Mouse (Mus musculus) CH12.LX (cell line): ENCODE data around the gene Lamtor3. TPM values are rescaled to one million over a fixed set of nuclear protein-coding genes. Genes with fewer than 3 reads are reported as not detected.

Experiments used
- DNase-seq: peaks from one replicate; pipeline ENCODE4 v3.0.0-alpha.2; 2013; ENCODE audit errors: extremely low read depth
- H3K27ac ChIP-seq: 2 replicates; pipeline ENCODE4 v1.5.1; 2012; ENCODE audit warnings: low read depth, mild to moderate bottlenecking, control low read depth, moderate library complexity; ENCODE audit not compliant: insufficient read depth
- H3K27me3 ChIP-seq: replicated peaks from 2 replicates; pipeline ENCODE3; 2012; ENCODE audit warnings: inconsistent platforms
- H3K36me3 ChIP-seq, 2 experiments: replicated peaks in 1 of 2; 2 replicates each; pipeline versions ENCODE3 to v1.6.1; 2012; ENCODE audit warnings: inconsistent platforms in 1 of 2, low read length in 1 of 2, mild to moderate bottlenecking in 1 of 2, mixed read lengths in 1 of 2, moderate library complexity in 1 of 2; ENCODE audit not compliant: control insufficient read depth in 1 of 2, insufficient read depth in 1 of 2
- H3K4me1 ChIP-seq, 2 experiments: 2 replicates each; pipeline ENCODE4 v1.6.1; 2012; ENCODE audit warnings: inconsistent platforms in 1 of 2, moderate library complexity in 1 of 2; ENCODE audit not compliant: insufficient read depth in 2 of 2, control insufficient read depth in 1 of 2
- H3K4me2 ChIP-seq: 2 replicates; pipeline ENCODE4 v1.6.1; 2012; ENCODE audit warnings: low read depth, mild to moderate bottlenecking, control low read depth; ENCODE audit not compliant: poor library complexity, insufficient read depth, severe bottlenecking
- H3K4me3 ChIP-seq, 3 experiments: fragments of 150-350 bp in 1 of 3; sonication (generic) in 1 of 3; replicated peaks in 1 of 3; 2 replicates each; pipeline versions ENCODE3 to v1.5.1; 2011 to 2012; ENCODE audit warnings: low read depth in 2 of 3, low read length in 2 of 3, mild to moderate bottlenecking in 2 of 3, moderate library complexity in 2 of 3, control low read depth in 1 of 3, improper control_type of control experiment in 1 of 3, inconsistent platforms in 1 of 3, mixed read lengths in 1 of 3; ENCODE audit not compliant: poor library complexity in 1 of 3
- H3K79me2 ChIP-seq: replicated peaks from 2 replicates; pipeline ENCODE4 v1.6.1; 2012; ENCODE audit warnings: mild to moderate bottlenecking, moderate library complexity; ENCODE audit not compliant: control insufficient read depth, poor library complexity, insufficient read depth, severe bottlenecking; ENCODE audit errors: extremely low read depth
- H3K9ac ChIP-seq: 2 replicates; pipeline ENCODE4 v1.6.1; 2012; ENCODE audit warnings: low read depth, mild to moderate bottlenecking, control low read depth, moderate library complexity; ENCODE audit not compliant: insufficient read depth
- H3K9me3 ChIP-seq: replicated peaks from 2 replicates; pipeline ENCODE3; 2012; ENCODE audit warnings: low read length, inconsistent platforms, mixed read lengths
- CHD2 ChIP-seq: IDR thresholded peaks from 2 replicates; pipeline ENCODE4 v1.6.1; 2011; ENCODE audit warnings: low read length, improper control_type of control experiment
- CTCF ChIP-seq, 2 experiments: IDR thresholded peaks in 1 of 2; conservative IDR thresholded peaks in 1 of 2; 2 replicates each; pipeline ENCODE4 v1.5.1; 2011 to 2012; ENCODE audit warnings: low read depth in 2 of 2, low read length in 2 of 2, improper control_type of control experiment in 1 of 2, inconsistent platforms in 1 of 2, mild to moderate bottlenecking in 1 of 2, moderate library complexity in 1 of 2
- ELF1 ChIP-seq: IDR thresholded peaks from 2 replicates; pipeline ENCODE4 v1.6.1; 2014; ENCODE audit warnings: low read depth, mild to moderate bottlenecking, inconsistent platforms, low read length, improper control_type of control experiment
- GABPA ChIP-seq: IDR thresholded peaks from 2 replicates; pipeline ENCODE4 v1.6.1; 2012; ENCODE audit warnings: low read depth, low read length, improper control_type of control experiment, inconsistent platforms; ENCODE audit not compliant: insufficient replicate concordance
- HCFC1 ChIP-seq: IDR thresholded peaks from 2 replicates; pipeline ENCODE4 v1.6.1; 2012; ENCODE audit warnings: low read depth, mild to moderate bottlenecking, inconsistent platforms, low read length, improper control_type of control experiment
- MAFK ChIP-seq: IDR thresholded peaks from 2 replicates; pipeline ENCODE4 v1.6.1; 2011; ENCODE audit warnings: low read length, improper control_type of control experiment; ENCODE audit not compliant: insufficient replicate concordance
- MAX ChIP-seq: IDR thresholded peaks from 2 replicates; pipeline ENCODE4 v1.6.1; 2011; ENCODE audit warnings: low read length, improper control_type of control experiment
- MAZ ChIP-seq: IDR thresholded peaks from 2 replicates; pipeline ENCODE4 v1.6.1; 2012; ENCODE audit warnings: low read depth, mild to moderate bottlenecking, inconsistent platforms, low read length, improper control_type of control experiment, moderate library complexity
- MEF2A ChIP-seq: IDR thresholded peaks from 2 replicates; pipeline ENCODE4 v1.6.1; 2014; ENCODE audit warnings: low read depth, mild to moderate bottlenecking, inconsistent platforms, low read length, improper control_type of control experiment, borderline replicate concordance
- MYC ChIP-seq: IDR thresholded peaks from 2 replicates; pipeline ENCODE4 v1.6.1; 2011; ENCODE audit warnings: low read depth, mild to moderate bottlenecking, improper control_type of control experiment, low read length
- NRF1 ChIP-seq: IDR thresholded peaks from 2 replicates; pipeline ENCODE4 v1.6.1; 2014; ENCODE audit warnings: low read depth, mild to moderate bottlenecking, inconsistent platforms, low read length, improper control_type of control experiment, moderate library complexity
- PAX5 ChIP-seq: IDR thresholded peaks from 2 replicates; pipeline ENCODE4 v1.6.1; 2012; ENCODE audit warnings: low read length, inconsistent platforms, mixed read lengths
- POLR2A ChIP-seq: IDR thresholded peaks from 2 replicates; pipeline ENCODE4 v1.6.1; 2011; ENCODE audit warnings: low read depth, mild to moderate bottlenecking, improper control_type of control experiment, low read length
- RAD21 ChIP-seq: IDR thresholded peaks from 2 replicates; pipeline ENCODE4 v1.6.1; 2011; ENCODE audit warnings: low read depth, mild to moderate bottlenecking, low read length, improper control_type of control experiment, moderate library complexity
- RCOR1 ChIP-seq: conservative IDR thresholded peaks from 2 replicates; pipeline ENCODE4 v1.6.1; 2012; ENCODE audit warnings: low read depth, mild to moderate bottlenecking, inconsistent platforms, low read length, improper control_type of control experiment
- SMC3 ChIP-seq: IDR thresholded peaks from 2 replicates; pipeline ENCODE4 v1.6.1; 2011; ENCODE audit warnings: low read depth, low read length, improper control_type of control experiment
- TBP ChIP-seq: conservative IDR thresholded peaks from 2 replicates; pipeline ENCODE4 v1.6.1; 2011; ENCODE audit warnings: low read depth, low read length, improper control_type of control experiment
- TCF12 ChIP-seq: IDR thresholded peaks from 2 replicates; pipeline ENCODE4 v1.6.1; 2014; ENCODE audit warnings: low read depth, mild to moderate bottlenecking, inconsistent platforms, low read length, improper control_type of control experiment
- UBTF ChIP-seq: IDR thresholded peaks from 2 replicates; pipeline ENCODE4 v1.6.1; 2012; ENCODE audit warnings: low read depth, mild to moderate bottlenecking, inconsistent platforms, low read length, improper control_type of control experiment, moderate library complexity
- USF2 ChIP-seq: conservative IDR thresholded peaks from 2 replicates; pipeline ENCODE4 v1.6.1; 2011; ENCODE audit warnings: low read depth, low read length, improper control_type of control experiment
- ZC3H11A ChIP-seq: IDR thresholded peaks from 2 replicates; pipeline ENCODE4 v1.6.1; 2012; ENCODE audit warnings: low read depth, mild to moderate bottlenecking, inconsistent platforms, low read length, improper control_type of control experiment
- ZMIZ1 ChIP-seq: IDR thresholded peaks from 2 replicates; pipeline ENCODE4 v1.6.1; 2012; ENCODE audit warnings: low read depth, mild to moderate bottlenecking, inconsistent platforms, low read length, improper control_type of control experiment
- dilution Hi-C: fragments of 300-500 bp; cut with MboI; formaldehyde crosslinking; loops from 2 replicates; pipeline ENCODE4 v1.14.3; 2020; ENCODE audit warnings: low sequenced_read_pairs; ENCODE audit not compliant: extremely low pct_unique_long_range_greater_than_20kb, extremely low pct_ligation_motif_present
- in situ Hi-C: fragments of 300-500 bp; cut with MboI; formaldehyde crosslinking; loops from 3 replicates; pipeline ENCODE4 v1.14.3; 2019; ENCODE audit warnings: low sequenced_read_pairs, low pct_ligation_motif_present, low pct_unique_long_range_greater_than_20kb, mixed read lengths
- polyA plus RNA-seq: library from polyadenylated mRNA; unstranded; fragments of >175 nt; gene quantifications from 2 replicates; pipeline ENCODE4 v1.2.1, GENCODE M21; 2012; ENCODE audit warnings: low read depth; ENCODE audit not compliant: insufficient read length
- total RNA-seq, 2 experiments: library from RNA; depleted of rRNA; stranded (reverse); fragments of 300-350 nt in 1 of 2; fragments of >200 nt in 1 of 2; gene quantifications; 2 replicates each; pipeline ENCODE4 v1.2.3; 2012 to 2014

The Lamtor3 gene
- total and polyA plus RNA-seq, 3 experiments, result 146 to 245 (median 147) TPM

- H3K9me3 ChIP-seq, result peaks cover 9% of the 10 kb centered on the region
- peaks cover 86% of the 10 kb centered on the region for H3K79me2 ChIP-seq
- no peak for TF ChIP-seq GABPA
- TF ChIP-seq RAD21, result no peak
- no peak for TF ChIP-seq CTCF (conservative IDR thresholded peaks at IDR 0.05 in 1 of 2, IDR thresholded peaks at IDR 0.05 in 1 of 2; ENCODE audit: low read depth in 2 of 2, low read length in 2 of 2)
- no peak for TF ChIP-seq MAFK
- no peak for TF ChIP-seq MAZ
- TF ChIP-seq NRF1, result no peak
- TF ChIP-seq RCOR1, result no peak
- TF ChIP-seq ZMIZ1, result no peak
- no peak for TF ChIP-seq HCFC1
- TF ChIP-seq MEF2A, result no peak
- no peak for TF ChIP-seq ZC3H11A
- TF ChIP-seq ELF1, result no peak
- TF ChIP-seq MAX, result no peak
- no peak for TF ChIP-seq TCF12
- TF ChIP-seq SMC3, result no peak
- no peak for TF ChIP-seq PAX5
- no peak for TF ChIP-seq UBTF
- TF ChIP-seq TBP, result no peak
- TF ChIP-seq MYC, result no peak
- no peak overlapping the region for H3K4me3 ChIP-seq
- H3K27ac ChIP-seq, result no peak overlapping the region
- peaks cover 55 to 90% of the 10 kb centered on the region in 2 experiments for H3K36me3 ChIP-seq
- in situ Hi-C loops (loop anchor here (25.0 kb wide), 1 partner anchor 464 kb away; the partner anchor contains the start of gene Adh5), dilution Hi-C loops (no loop called here)
- no peaks in the 10 kb centered on the region for H3K27me3 ChIP-seq
- H3K4me1 ChIP-seq, result peaks cover 27 to 81% of the 10 kb centered on the region in 2 experiments
- no peak overlapping the region for H3K9ac ChIP-seq
- DNase-seq, result no peak
- H3K4me2 ChIP-seq, result no peak overlapping the region
Observed at GRCm38 (mm10) chr3:137972989-137973388, 54.7 kb downstream of the Lamtor3 start.

DNA sequence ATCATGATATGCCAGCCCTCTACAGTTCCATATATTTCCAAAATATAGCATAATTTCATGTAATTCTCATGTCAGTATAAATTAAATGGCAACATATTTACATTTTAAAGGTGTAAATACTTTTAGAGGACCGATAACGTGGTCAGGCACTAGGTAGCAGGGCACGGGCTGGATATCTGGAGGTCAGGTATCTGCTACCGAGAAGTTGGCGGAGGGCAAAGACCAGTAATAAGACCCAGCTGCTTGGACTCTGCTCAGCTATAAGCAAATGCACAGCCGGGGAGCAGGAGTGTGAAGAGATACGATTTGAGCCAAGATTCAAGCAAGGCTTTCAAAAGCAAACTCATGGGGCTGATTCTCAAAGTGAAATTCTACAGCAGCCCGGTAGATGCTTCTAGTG, 56.0 kb downstream of the Lamtor3 start:
- Histone ChIP-seq H3K4me3 (no peak overlapping the region), H3K36me3 (peaks cover 54 to 85% of the 10 kb centered on the region in 2 experiments)

More for the DNA sequence above, 56.0 kb downstream of the Lamtor3 start:
- Histone ChIP-seq H3K9ac (no peak overlapping the region), H3K4me2 (no peak overlapping the region), H3K79me2 (peaks cover 87% of the 10 kb centered on the region), H3K27me3 (no peaks in the 10 kb centered on the region), H3K9me3 (peaks cover 9% of the 10 kb centered on the region), H3K4me1 (peaks cover 30 to 80% of the 10 kb centered on the region in 2 experiments), H3K27ac (no peak overlapping the region)
- TF ChIP-seq MAZ (no peak), USF2 (no peak), CTCF (conservative IDR thresholded peaks at IDR 0.05 in 1 of 2, IDR thresholded peaks at IDR 0.05 in 1 of 2; ENCODE audit: low read depth in 2 of 2, low read length in 2 of 2) (no peak), POLR2A (no peak), CHD2 (no peak), ELF1 (no peak)
- dilution Hi-C loops, result no loop called here
- in situ Hi-C loops, result loop anchor here (25.0 kb wide), 1 partner anchor 463 kb away; the partner anchor contains the start of gene Adh5
- no peak for DNase-seq
